Mouse (Mus musculus): ENCODE data around the gene Prrt4. TPM values are rescaled to one million over a fixed set of nuclear protein-coding genes. Genes with fewer than 3 reads are reported as not detected.
A peak's percentile ranks its signal among the peaks of the same experiment; 100 is the strongest.

Gene Prrt4
- polyA plus RNA-seq, 1 experiment from 2014 or later: 1.8 TPM

DNA sequence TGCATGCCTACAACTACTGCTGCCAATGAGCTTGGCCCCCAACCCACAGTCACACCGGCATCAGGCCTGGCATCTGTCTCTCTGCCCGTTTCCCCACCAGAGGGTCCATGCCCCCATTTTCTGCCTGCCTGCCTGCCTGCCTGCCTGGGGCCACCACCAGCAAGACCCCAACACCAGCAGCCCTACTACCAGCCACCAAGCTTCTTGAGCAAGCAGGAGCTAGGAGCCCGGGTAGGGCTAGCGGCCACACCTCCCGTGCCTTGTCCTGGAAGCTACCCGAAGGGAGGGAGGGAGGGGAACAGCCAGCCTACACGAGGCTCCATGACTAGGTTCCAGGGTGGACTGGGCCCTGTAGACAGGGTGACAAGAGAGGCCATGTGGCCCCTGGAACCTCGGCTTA is 22.6 kb upstream of the Prrt4 start:
- H3K27ac ChIP-seq (ENCODE audit: low read depth, low read length): no peak overlapping the region
- no peak for ATAC-seq (replicated peaks; ENCODE audit: insufficient number of reproducible peaks, low FRiP score, low TSS enrichment)
- no peak overlapping the region for H3K4me2 ChIP-seq
- H3K27me3 ChIP-seq (ENCODE audit: control insufficient read depth, insufficient read depth, low read length): peaks cover 12% of the 10 kb centered on the region
- WGBS (ENCODE audit: insufficient replicate concordance): 86% methylated on average over 8 of the region's 8 CpGs
- no peak overlapping the region for H3K4me3 ChIP-seq (ENCODE audit: low read depth, low read length)
- H3K36me3 ChIP-seq (ENCODE audit: control insufficient read depth, insufficient read depth, low read length): peaks cover 2% of the 10 kb centered on the region
- H3K9me3 ChIP-seq (replicated peaks; ENCODE audit: control insufficient read depth, low read length): no peaks in the 10 kb centered on the region
- peaks cover 3% of the 10 kb centered on the region; the same call in 1 of the 2 replicates for H3K4me1 ChIP-seq (ENCODE audit: control insufficient read depth, insufficient read depth, low read length)
- no peak overlapping the region for H3K9ac ChIP-seq (ENCODE audit: low read depth, low read length)

DNA sequence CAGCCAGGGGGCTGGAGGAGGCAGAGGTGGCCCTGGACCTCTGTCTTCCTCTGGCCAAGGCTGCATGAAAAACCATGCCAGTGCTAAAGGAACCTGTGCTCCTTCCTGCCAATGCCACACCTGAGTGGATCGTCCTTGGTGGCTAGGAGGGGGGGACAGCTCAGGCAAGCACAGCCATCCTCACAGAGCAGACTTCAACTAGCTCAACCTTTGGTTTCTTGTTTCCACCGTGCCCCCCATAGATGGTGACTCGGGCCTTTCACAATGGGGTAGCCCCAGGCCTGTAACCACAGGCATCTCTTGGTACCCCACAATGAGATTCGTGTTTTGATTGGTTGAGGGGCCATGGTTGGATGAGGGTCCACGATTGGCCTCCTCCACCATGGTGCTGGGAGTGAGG is 22.0 kb upstream of the Prrt4 start:
- peaks cover 12% of the 10 kb centered on the region for H3K27me3 ChIP-seq (ENCODE audit: control insufficient read depth, insufficient read depth, low read length)
- peaks cover 3% of the 10 kb centered on the region; the same call in 1 of the 2 replicates for H3K4me1 ChIP-seq (ENCODE audit: control insufficient read depth, insufficient read depth, low read length)
- no peak overlapping the region for H3K27ac ChIP-seq (ENCODE audit: low read depth, low read length)
- no peak overlapping the region for H3K4me2 ChIP-seq
- H3K4me3 ChIP-seq (ENCODE audit: low read depth, low read length): no peak overlapping the region
- H3K9ac ChIP-seq (ENCODE audit: low read depth, low read length): no peak overlapping the region
- H3K9me3 ChIP-seq (replicated peaks; ENCODE audit: control insufficient read depth, low read length): no peaks in the 10 kb centered on the region
- WGBS (ENCODE audit: insufficient replicate concordance): 89% methylated on average over 5 of the region's 5 CpGs
- ATAC-seq (replicated peaks; ENCODE audit: insufficient number of reproducible peaks, low FRiP score, low TSS enrichment): no peak
- peaks cover 2% of the 10 kb centered on the region for H3K36me3 ChIP-seq (ENCODE audit: control insufficient read depth, insufficient read depth, low read length)

DNA sequence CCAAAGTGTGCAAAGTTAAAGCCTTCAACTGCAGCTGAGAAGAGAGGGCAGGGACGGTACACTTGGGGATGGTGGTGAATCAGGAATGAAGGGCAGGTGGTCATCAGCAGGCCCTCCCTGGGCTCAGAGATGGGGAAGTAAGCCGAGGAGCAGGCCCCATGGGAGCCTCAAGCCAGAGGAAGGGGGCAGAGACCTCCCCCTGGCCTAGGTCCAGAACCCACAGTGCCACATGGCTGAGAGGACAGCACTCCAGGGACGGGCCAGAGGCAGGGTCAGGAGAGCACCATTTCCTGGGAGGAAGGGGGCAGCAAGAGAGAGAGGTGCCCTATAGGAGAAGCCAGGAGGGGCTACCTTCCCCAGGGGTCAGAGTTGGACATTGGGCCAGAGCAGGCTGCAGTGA is 21.1 kb upstream of the Prrt4 start:
- Histone ChIP-seq H3K27ac (ENCODE audit: low read depth, low read length) (no peak overlapping the region), H3K4me3 (ENCODE audit: low read depth, low read length) (no peak overlapping the region), H3K4me2 (no peak overlapping the region), H3K4me1 (ENCODE audit: control insufficient read depth, insufficient read depth, low read length) (peaks cover 3% of the 10 kb centered on the region; the same call in 1 of the 2 replicates), H3K9ac (ENCODE audit: low read depth, low read length) (no peak overlapping the region), H3K36me3 (ENCODE audit: control insufficient read depth, insufficient read depth, low read length) (peaks cover 2% of the 10 kb centered on the region), H3K27me3 (ENCODE audit: control insufficient read depth, insufficient read depth, low read length) (peaks cover 12% of the 10 kb centered on the region), H3K9me3 (replicated peaks; ENCODE audit: control insufficient read depth, low read length) (no peaks in the 10 kb centered on the region)
- ATAC-seq (replicated peaks; ENCODE audit: insufficient number of reproducible peaks, low FRiP score, low TSS enrichment): no peak
- 55% methylated on average over 3 of the region's 3 CpGs for WGBS (ENCODE audit: insufficient replicate concordance)

DNA sequence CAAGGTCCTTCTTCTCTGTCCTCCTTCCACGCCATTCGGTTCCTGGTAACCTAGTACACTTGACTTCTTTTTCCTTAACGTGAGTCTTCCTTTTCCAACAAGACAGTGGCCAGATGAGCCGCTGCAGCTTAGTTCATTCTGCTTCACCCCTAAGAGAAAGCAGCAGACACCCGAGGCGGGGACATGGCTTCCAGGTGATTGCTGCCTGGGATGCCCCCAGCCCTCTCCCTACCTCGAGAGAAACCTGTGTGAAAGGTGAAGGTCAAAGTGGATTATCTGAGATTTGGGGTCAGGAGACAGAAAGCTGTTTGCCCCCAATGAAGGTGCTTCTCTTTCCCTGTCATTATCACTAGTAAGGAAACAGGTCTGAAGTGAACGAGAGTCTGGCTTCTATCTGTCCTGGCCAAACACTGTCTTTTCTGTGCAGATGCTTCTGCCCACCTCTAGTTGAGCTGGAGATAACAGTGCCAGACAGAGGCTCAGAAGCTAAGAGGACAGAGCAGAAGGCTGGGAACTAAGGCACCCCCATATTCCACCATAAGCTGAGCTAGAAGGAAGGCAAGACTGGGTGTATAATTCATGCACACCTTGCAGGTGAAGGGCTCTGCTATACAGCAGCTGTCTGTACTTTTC is 20.0 kb upstream of the Prrt4 start:
- Histone ChIP-seq H3K4me2 (peak overlapping the region; percentile 70), H3K4me1 (ENCODE audit: control insufficient read depth, insufficient read depth, low read length) (peaks cover 3% of the 10 kb centered on the region; the same call in 1 of the 2 replicates), H3K36me3 (ENCODE audit: control insufficient read depth, insufficient read depth, low read length) (peaks cover 2% of the 10 kb centered on the region), H3K9me3 (replicated peaks; ENCODE audit: control insufficient read depth, low read length) (no peaks in the 10 kb centered on the region), H3K9ac (ENCODE audit: low read depth, low read length) (peak overlapping the region; percentile 65; the same call in 1 of the 2 replicates), H3K27me3 (ENCODE audit: control insufficient read depth, insufficient read depth, low read length) (peaks cover 12% of the 10 kb centered on the region), H3K27ac (ENCODE audit: low read depth, low read length) (no peak overlapping the region), H3K4me3 (ENCODE audit: low read depth, low read length) (peak overlapping the region; percentile 36)
- no peak for ATAC-seq (replicated peaks; ENCODE audit: insufficient number of reproducible peaks, low FRiP score, low TSS enrichment)
- 29% methylated on average over 8 of the region's 8 CpGs for WGBS (ENCODE audit: insufficient replicate concordance)

DNA sequence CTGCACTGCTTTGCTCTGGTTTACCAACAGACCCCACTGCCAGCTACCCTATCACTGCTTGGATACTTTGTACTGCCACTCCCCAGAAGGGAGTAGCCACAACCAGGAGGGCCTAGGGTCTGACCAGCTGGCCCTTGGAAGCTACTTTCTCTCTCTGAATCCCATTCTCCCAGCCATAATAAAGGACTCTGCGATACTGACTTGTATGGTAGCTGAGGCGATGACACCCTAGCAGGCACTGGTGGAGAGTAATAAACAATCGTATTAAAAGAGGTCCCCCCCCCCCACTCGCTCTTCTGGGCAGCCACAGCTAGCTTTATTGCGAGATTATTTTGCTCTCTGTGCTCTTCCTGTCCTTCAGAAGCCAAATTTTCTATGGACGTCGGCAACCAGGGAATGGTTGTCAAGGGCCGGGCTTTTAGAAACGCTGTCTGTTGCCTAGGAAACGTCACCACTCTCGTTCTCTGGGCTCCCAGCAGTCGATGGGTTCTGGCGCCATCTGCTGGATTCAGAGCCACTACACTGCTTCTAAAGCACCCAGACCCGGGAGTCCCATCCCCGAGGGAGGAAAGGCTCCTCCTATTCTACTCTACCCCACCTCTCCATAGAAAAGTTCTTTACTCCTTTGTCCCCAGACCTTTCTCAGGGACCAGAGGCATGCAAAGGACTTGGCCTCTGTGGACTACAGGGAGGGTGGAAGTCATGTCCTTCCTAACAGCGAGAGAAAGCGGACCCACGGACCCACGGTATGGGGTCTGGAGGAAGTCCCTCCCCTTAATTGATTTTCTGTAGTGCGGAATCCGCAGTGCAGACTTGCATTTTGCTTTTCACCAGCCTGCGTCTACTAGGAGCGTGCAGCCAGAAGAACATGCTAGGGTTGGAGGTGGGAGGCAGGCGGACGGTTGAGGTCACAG is 19.2 kb upstream of the Prrt4 start:
- H3K4me3 ChIP-seq (ENCODE audit: low read depth, low read length): peak overlapping the region; percentile 36
- H3K36me3 ChIP-seq (ENCODE audit: control insufficient read depth, insufficient read depth, low read length): peaks cover 2% of the 10 kb centered on the region
- H3K27ac ChIP-seq (ENCODE audit: low read depth, low read length): no peak overlapping the region
- WGBS (ENCODE audit: insufficient replicate concordance): 16% methylated on average over 25 of the region's 25 CpGs
- peaks cover 5% of the 10 kb centered on the region; the same call in 1 of the 2 replicates for H3K4me1 ChIP-seq (ENCODE audit: control insufficient read depth, insufficient read depth, low read length)
- peaks cover 12% of the 10 kb centered on the region for H3K27me3 ChIP-seq (ENCODE audit: control insufficient read depth, insufficient read depth, low read length)
- ATAC-seq (replicated peaks; ENCODE audit: insufficient number of reproducible peaks, low FRiP score, low TSS enrichment): peak; percentile 49; the same call in 1 of the 2 replicates
- H3K9me3 ChIP-seq (replicated peaks; ENCODE audit: control insufficient read depth, low read length): no peaks in the 10 kb centered on the region
- peak overlapping the region; percentile 65 for H3K9ac ChIP-seq (ENCODE audit: low read depth, low read length)
- H3K4me2 ChIP-seq: peak overlapping the region; percentile 70

DNA sequence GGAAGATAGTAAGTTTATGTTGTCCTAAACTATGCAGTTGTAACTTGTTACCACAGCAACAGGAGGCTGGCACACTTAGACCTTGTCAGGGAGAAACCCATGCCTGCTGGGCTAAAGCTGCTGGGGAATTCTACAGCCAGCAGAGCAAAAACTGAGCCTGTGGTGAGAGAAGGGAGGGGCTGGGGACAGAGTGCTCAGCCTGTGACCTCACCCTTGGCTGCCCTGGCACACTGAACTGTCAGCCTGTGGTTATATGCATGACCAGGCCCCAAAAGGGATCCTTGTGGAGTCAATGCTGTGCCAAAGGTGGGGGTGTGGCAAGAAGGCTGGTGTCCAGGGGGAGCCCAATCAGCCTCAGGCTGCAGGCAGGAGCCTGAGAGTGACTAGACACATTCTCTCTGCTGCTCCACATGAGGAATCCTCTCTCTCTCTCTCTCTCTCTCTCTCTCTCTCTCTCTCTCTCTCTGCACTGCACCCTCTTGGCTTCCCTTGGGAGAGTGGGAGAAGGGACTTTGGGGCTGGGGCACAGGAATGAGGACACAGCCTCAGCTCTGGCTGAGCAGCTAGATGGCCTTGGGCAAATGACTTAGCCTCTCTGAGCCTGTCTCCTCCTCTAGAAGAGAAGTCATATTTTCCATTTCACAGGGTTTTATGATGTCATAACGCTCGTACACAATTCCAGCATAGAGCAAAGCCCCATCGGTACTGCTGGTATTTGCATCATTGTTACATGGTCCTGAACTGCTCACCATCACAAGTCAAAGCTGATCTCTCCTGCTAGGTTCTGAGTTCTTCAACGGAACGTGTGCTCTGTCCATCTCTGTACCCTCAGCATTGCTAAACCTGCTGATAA is 16.7 kb upstream of the Prrt4 start:
- Histone ChIP-seq H3K9ac (ENCODE audit: low read depth, low read length) (no peak overlapping the region), H3K36me3 (ENCODE audit: control insufficient read depth, insufficient read depth, low read length) (peaks cover 2% of the 10 kb centered on the region; the same call in 1 of the 2 replicates), H3K4me3 (ENCODE audit: low read depth, low read length) (no peak overlapping the region), H3K9me3 (replicated peaks; ENCODE audit: control insufficient read depth, low read length) (no peaks in the 10 kb centered on the region), H3K4me1 (ENCODE audit: control insufficient read depth, insufficient read depth, low read length) (peaks cover 5% of the 10 kb centered on the region; the same call in 1 of the 2 replicates), H3K27me3 (ENCODE audit: control insufficient read depth, insufficient read depth, low read length) (peaks cover 12% of the 10 kb centered on the region), H3K4me2 (no peak overlapping the region), H3K27ac (ENCODE audit: low read depth, low read length) (no peak overlapping the region)
- WGBS (ENCODE audit: insufficient replicate concordance): 75% methylated on average over 5 of the region's 5 CpGs
- no peak for ATAC-seq (replicated peaks; ENCODE audit: insufficient number of reproducible peaks, low FRiP score, low TSS enrichment)

DNA sequence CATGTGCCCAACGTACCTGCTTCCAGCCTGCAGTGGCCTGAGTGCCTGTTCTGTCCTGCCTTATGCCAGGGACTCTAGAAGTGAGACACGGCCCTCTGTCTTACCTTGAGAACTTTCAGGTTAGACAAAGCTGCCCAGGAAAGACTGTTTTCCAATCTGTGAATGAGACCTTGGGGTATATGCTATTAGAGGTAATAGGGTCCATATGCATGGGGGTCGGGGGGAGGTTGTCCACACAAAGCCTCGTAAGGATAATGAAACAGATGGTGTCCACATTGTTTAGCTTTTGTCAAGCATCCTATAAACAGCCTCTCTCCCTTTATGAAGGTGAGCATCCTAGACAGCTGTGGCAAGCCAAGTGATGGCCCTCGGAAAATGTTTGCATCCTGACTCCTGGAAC is 15.8 kb upstream of the Prrt4 start:
- no peak for ATAC-seq (replicated peaks; ENCODE audit: insufficient number of reproducible peaks, low FRiP score, low TSS enrichment)
- H3K9ac ChIP-seq (ENCODE audit: low read depth, low read length): no peak overlapping the region
- no peak overlapping the region for H3K4me3 ChIP-seq (ENCODE audit: low read depth, low read length)
- no peaks in the 10 kb centered on the region for H3K9me3 ChIP-seq (replicated peaks; ENCODE audit: control insufficient read depth, low read length)
- H3K27me3 ChIP-seq (ENCODE audit: control insufficient read depth, insufficient read depth, low read length): peaks cover 12% of the 10 kb centered on the region
- no peak overlapping the region for H3K4me2 ChIP-seq
- peaks cover 5% of the 10 kb centered on the region; the same call in 1 of the 2 replicates for H3K4me1 ChIP-seq (ENCODE audit: control insufficient read depth, insufficient read depth, low read length)
- peak overlapping the region; percentile 60; the same call in 1 of the 2 replicates for H3K27ac ChIP-seq (ENCODE audit: low read depth, low read length)
- WGBS (ENCODE audit: insufficient replicate concordance): 78% methylated on average over 5 of the region's 5 CpGs
- H3K36me3 ChIP-seq (ENCODE audit: control insufficient read depth, insufficient read depth, low read length): no peaks in the 10 kb centered on the region

All from heart, embryonic 11.5 days (tissue).